Mouse (Mus musculus) midbrain, embryonic 14.5 days (tissue): ENCODE measurements around the gene Lama4. TPM values are rescaled to one million over a fixed set of nuclear protein-coding genes. Genes with fewer than 3 reads are reported as not detected.

Experiments
- ATAC-seq: fragments of 200-750 bp; cut with Nextera tagmentation; 2 replicates; pipeline ENCODE4 v1.8.0; 2017; ENCODE audit warnings: moderate number of reproducible peaks, moderate library complexity; ENCODE audit not compliant: low FRiP score, low TSS enrichment
- DNase-seq: peaks from one replicate; pipeline ENCODE4 v3.0.0-alpha.2; 2015
- H3K27ac ChIP-seq: fragments of 300-500 bp; sonication (generic); replicated peaks from 2 replicates; pipeline ENCODE4 v1.5.1; 2014; ENCODE audit warnings: mild to moderate bottlenecking, low read depth, low read length, moderate library complexity
- H3K27me3 ChIP-seq: fragments of 300-500 bp; sonication (generic); 2 replicates; pipeline ENCODE4 v1.6.1; 2014; ENCODE audit warnings: low read length, control low read depth, mixed read lengths; ENCODE audit not compliant: control insufficient read depth, insufficient read depth
- H3K36me3 ChIP-seq: fragments of 300-500 bp; sonication (generic); 2 replicates; pipeline ENCODE4 v1.6.1; 2014; ENCODE audit warnings: low read length, control low read depth; ENCODE audit not compliant: control insufficient read depth, insufficient read depth
- H3K4me1 ChIP-seq: fragments of 300-500 bp; sonication (generic); 2 replicates; pipeline ENCODE4 v1.6.1; 2014; ENCODE audit warnings: mild to moderate bottlenecking, antibody characterized with exemption, low read length, control low read depth; ENCODE audit not compliant: control insufficient read depth, insufficient read depth
- H3K4me2 ChIP-seq: fragments of 300-500 bp; sonication (generic); 2 replicates; pipeline ENCODE4 v1.6.1; 2014; ENCODE audit warnings: mild to moderate bottlenecking, low read length, moderate library complexity
- H3K4me3 ChIP-seq: fragments of 300-500 bp; sonication (generic); replicated peaks from 2 replicates; pipeline ENCODE4 v1.5.1; 2014; ENCODE audit warnings: low read depth, low read length
- H3K9ac ChIP-seq: fragments of 300-500 bp; sonication (generic); replicated peaks from 2 replicates; pipeline ENCODE4 v1.6.1; 2014; ENCODE audit warnings: mild to moderate bottlenecking, low read length, moderate library complexity
- H3K9me3 ChIP-seq: fragments of 300-500 bp; sonication (generic); 2 replicates; pipeline ENCODE4 v1.6.1; 2016; ENCODE audit warnings: low read length, control low read depth, mixed read lengths; ENCODE audit not compliant: control insufficient read depth
- WGBS: fragments of 180-500 bp; shearing (Covaris S2); extraction: QIAGEN DNeasy Blood & Tissue Kit; methylation state at CpG from one replicate; pipeline ENCODE4 v1.1.7; 2014; 5-methylcytosine and 5-hydroxymethylcytosine counted together
- polyA plus RNA-seq: library from polyadenylated mRNA; unstranded; fragments of >200 nt; fragmentation: Nextera tagmentation; extraction: Ambion mirVana; gene quantifications from 2 replicates; pipeline ENCODE4 v1.2.1, GENCODE M21; 2014

Gene Lama4
- polyA plus RNA-seq, 1 experiment from 2014 or later = 18.9 TPM

DNA sequence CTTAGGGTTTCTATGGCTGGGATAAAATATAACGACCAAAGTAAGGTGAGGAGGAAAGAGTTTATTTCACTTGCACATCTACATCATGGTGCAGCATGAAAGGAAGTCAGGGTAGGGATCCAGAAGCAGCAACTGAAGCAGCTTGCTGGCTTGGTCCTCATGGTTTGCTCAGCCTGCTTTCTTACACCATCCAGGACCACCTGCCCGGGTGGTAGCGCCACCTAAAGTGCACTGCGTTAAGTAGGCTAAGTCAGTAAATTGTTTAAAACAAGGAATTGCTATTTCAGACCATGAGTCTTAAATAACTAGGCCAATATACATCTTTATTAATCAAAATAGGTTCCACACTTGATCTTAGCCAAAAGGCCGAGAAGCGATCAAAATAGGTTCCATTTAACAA is 173.4 kb downstream of the Lama4 start:
- ATAC-seq (no peak), DNase-seq (no peak)
- 86% methylated on average over 6 of the region's 6 CpGs for WGBS
- H3K4me1 ChIP-seq = no peaks in the 10 kb centered on the region; the same call in 1 of the 2 replicates
- no peak overlapping the region for H3K4me3 ChIP-seq
- H3K36me3 ChIP-seq = peaks cover 49% of the 10 kb centered on the region
- H3K9me3 ChIP-seq = no peaks in the 10 kb centered on the region
- H3K27ac ChIP-seq = no peak overlapping the region
- no peak overlapping the region for H3K9ac ChIP-seq
- no peaks in the 10 kb centered on the region for H3K27me3 ChIP-seq
- no peak overlapping the region for H3K4me2 ChIP-seq

DNA sequence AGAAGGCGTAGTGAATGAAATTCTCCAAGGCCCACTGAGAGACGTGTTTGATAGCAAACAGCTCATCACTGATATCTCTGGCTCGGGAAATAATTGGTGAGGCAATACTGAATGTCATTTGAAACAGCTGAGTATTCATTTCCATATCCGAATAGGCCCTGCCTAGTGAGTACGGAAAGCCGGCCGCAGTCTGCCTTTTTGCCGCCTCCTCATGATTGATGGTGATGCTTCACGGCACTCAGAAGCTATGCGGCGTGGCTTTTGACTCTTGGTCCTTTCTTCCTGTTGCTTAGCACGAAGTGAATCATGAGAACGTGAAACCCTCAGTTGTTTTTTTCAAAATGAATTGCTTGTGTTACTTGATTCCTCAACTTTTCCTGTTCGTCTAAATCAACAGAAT is 175.5 kb downstream of the Lama4 start:
- DNase-seq (no peak), ATAC-seq (no peak)
- peaks cover 63% of the 10 kb centered on the region for H3K36me3 ChIP-seq

DNA sequence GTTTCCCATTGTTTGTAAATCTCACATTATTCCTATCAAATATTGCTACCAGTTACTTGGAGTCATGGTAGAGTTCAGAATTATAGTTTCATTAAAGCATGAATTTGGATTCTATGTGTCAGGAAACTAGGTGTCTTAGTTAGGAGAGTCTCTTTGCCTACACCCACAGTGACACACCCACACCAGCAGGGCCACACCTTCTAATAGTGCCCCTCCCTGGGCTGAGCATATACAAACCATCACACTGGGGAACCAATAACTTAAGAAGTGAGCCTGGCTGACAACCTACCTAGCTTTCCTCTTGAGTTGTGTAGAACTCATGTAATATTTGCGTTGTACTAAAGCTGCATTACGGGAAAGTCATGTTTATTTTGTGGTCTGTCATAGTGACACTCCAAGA is 176.1 kb downstream of the Lama4 start:
- H3K27ac ChIP-seq = no peak overlapping the region
- no peak for DNase-seq
- H3K36me3 ChIP-seq = peaks cover 65% of the 10 kb centered on the region
- no peaks in the 10 kb centered on the region for H3K4me1 ChIP-seq
- no peak overlapping the region for H3K4me2 ChIP-seq
- no peaks in the 10 kb centered on the region for H3K27me3 ChIP-seq
- WGBS = 95% methylated on average over 2 of the region's 2 CpGs
- no peak overlapping the region for H3K4me3 ChIP-seq
- H3K9ac ChIP-seq = no peak overlapping the region
- ATAC-seq = no peak
- H3K9me3 ChIP-seq = no peaks in the 10 kb centered on the region

More for the DNA sequence above, 175.5 kb downstream of the Lama4 start:
- no peak overlapping the region for H3K4me2 ChIP-seq
- H3K4me3 ChIP-seq = no peak overlapping the region
- no peaks in the 10 kb centered on the region for H3K9me3 ChIP-seq
- no peak overlapping the region for H3K9ac ChIP-seq
- H3K4me1 ChIP-seq = no peaks in the 10 kb centered on the region
- 85% methylated on average over 14 of the region's 14 CpGs for WGBS
- no peak overlapping the region for H3K27ac ChIP-seq
- H3K27me3 ChIP-seq = no peaks in the 10 kb centered on the region

DNA sequence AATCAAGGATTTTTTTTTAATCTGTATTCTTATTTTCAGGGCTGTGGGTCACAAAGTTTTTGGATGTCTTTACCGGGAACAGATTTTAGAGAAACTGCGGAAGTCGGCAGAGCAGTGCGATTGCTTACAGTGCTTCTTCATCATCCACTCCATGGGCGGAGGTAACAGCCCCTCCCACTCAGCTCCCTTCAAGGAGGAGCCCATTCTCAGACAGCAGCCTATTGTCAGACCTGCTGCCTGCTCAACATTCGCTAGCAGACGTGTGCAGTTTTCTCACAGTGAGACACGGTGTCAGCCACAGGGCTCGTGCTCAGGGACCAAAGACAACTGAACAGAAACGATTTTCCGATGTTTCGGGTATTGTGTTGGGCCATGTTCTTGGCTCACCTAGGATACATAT is 176.9 kb downstream of the Lama4 start:
- Histone ChIP-seq H3K4me1 (no peaks in the 10 kb centered on the region), H3K27me3 (no peaks in the 10 kb centered on the region), H3K9me3 (no peaks in the 10 kb centered on the region), H3K4me2 (no peak overlapping the region), H3K36me3 (peaks cover 66% of the 10 kb centered on the region), H3K4me3 (no peak overlapping the region), H3K27ac (no peak overlapping the region), H3K9ac (no peak overlapping the region)
- ATAC-seq (no peak), DNase-seq (no peak)
- 84% methylated on average over 12 of the region's 12 CpGs for WGBS

DNA sequence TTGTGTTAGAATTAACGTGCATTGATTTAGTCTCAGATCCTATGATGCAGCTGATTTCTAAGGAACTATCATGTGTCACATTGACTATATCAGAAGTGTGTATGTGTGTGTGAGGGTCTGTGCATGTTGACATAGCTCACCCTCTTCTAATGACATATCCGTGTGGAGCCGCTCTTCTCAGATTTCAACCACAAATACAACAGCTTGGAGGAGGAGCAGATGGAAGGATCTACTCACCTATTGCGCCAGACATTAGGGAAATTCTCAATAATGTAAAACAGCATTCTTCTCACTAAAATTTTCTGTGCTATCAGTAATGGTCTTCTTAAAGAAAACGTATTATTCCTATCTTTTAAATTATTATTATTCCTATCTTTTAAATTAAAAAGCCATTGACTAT is 191.4 kb downstream of the Lama4 start:
- WGBS = 91% methylated on average over 5 of the region's 5 CpGs
- Histone ChIP-seq H3K4me1 (no peaks in the 10 kb centered on the region), H3K27me3 (no peaks in the 10 kb centered on the region), H3K9me3 (no peaks in the 10 kb centered on the region), H3K36me3 (no peaks in the 10 kb centered on the region), H3K4me2 (no peak overlapping the region), H3K9ac (no peak overlapping the region), H3K27ac (no peak overlapping the region), H3K4me3 (no peak overlapping the region)
- DNase-seq = no peak
- ATAC-seq = no peak

DNA sequence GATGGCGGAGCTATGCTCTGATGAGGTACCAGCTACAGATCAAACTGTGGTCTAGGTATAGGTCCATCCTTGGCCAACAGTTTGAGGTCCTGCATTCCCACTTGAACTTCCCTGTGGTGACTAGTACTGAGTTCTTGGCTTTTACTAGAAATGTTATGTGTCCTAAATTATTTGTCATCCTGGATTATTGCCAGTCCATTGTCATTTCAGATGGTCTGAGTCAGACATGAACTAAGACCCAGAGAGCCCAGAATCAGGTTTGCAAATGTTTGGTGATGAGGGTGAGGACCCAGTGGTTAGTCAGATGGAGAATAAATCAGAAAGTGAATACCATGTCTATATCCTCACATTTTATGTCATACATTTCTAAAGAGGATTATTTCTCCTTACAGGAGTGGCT is 192.0 kb downstream of the Lama4 start:
- H3K36me3 ChIP-seq = no peaks in the 10 kb centered on the region
- no peak for DNase-seq
- no peaks in the 10 kb centered on the region for H3K4me1 ChIP-seq
- no peak overlapping the region for H3K27ac ChIP-seq
- ATAC-seq = no peak
- 86% methylated on average over 1 of the region's 1 CpGs for WGBS
- H3K27me3 ChIP-seq = no peaks in the 10 kb centered on the region
- H3K9ac ChIP-seq = no peak overlapping the region
- no peak overlapping the region for H3K4me2 ChIP-seq
- H3K4me3 ChIP-seq = no peak overlapping the region
- no peaks in the 10 kb centered on the region for H3K9me3 ChIP-seq

DNA sequence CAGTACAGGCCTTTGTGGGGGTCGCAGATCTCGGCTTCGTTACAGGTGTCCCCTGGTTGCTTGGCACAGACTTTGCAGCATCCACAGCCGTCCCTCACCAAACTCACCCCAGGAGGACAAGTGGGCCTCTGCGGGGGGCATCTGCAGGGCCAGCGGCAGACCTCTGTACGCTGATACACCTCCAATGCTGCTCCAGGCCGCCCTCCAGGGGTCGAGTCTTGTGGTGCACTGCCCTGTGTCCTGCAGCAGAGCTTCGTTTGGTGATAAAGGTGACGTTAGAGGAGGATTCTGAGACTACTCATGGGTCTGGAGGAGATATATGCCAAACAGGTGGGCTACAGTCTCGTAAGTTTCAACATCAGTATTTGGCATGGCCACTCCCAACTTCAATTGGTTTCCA is 193.0 kb downstream of the Lama4 start:
- no peaks in the 10 kb centered on the region for H3K4me1 ChIP-seq
- no peak overlapping the region for H3K9ac ChIP-seq
- ATAC-seq (no peak), DNase-seq (no peak)
- no peaks in the 10 kb centered on the region for H3K27me3 ChIP-seq
- no peak overlapping the region for H3K27ac ChIP-seq
- no peaks in the 10 kb centered on the region for H3K36me3 ChIP-seq
- no peak overlapping the region for H3K4me3 ChIP-seq
- 47% methylated on average over 12 of the region's 12 CpGs for WGBS
- H3K4me2 ChIP-seq = no peak overlapping the region
- no peaks in the 10 kb centered on the region for H3K9me3 ChIP-seq

Other genes starting within 250 kb of the Lama4 start
- gene Rfpl4b, start 143.7 kb upstream of the Lama4 start, polyA plus RNA-seq = not detected in 2 replicates
- 33.9 and 36.1 TPM in 2 replicates for gene Fam229b, start 168.4 kb downstream of the Lama4 start, polyA plus RNA-seq
- gene Tube1, start 168.5 kb downstream of the Lama4 start, polyA plus RNA-seq = 9.4 and 11.7 TPM in 2 replicates
- gene Ccn6, start 198.3 kb downstream of the Lama4 start, polyA plus RNA-seq = 0.35 and 0.50 TPM in 2 replicates